Mouse (Mus musculus) midbrain, embryonic 13.5 days (tissue): ENCODE measurements around the gene Mrpl51. TPM values are rescaled to one million over a fixed set of nuclear protein-coding genes. Genes with fewer than 3 reads are reported as not detected.

Experiments used
- ATAC-seq: fragments of 200-750 bp; cut with Nextera tagmentation; 2 replicates; pipeline ENCODE4 v1.8.0; 2017; ENCODE audit warnings: mild to moderate bottlenecking, moderate TSS enrichment, moderate library complexity
- H3K27ac ChIP-seq: fragments of 300-500 bp; sonication (generic); 2 replicates; pipeline ENCODE4 v1.5.1; 2015; ENCODE audit warnings: inconsistent platforms, mild to moderate bottlenecking, moderate library complexity
- H3K27me3 ChIP-seq: fragments of 300-500 bp; sonication (generic); 2 replicates; pipeline ENCODE4 v1.6.1; 2015; ENCODE audit warnings: mild to moderate bottlenecking, inconsistent platforms
- H3K36me3 ChIP-seq: fragments of 300-500 bp; sonication (generic); 2 replicates; pipeline ENCODE4 v1.6.1; 2015; ENCODE audit warnings: mild to moderate bottlenecking, inconsistent platforms
- H3K4me1 ChIP-seq: fragments of 300-500 bp; sonication (generic); replicated peaks from 2 replicates; pipeline ENCODE4 v1.6.1; 2015; ENCODE audit warnings: inconsistent platforms
- H3K4me2 ChIP-seq: fragments of 300-500 bp; sonication (generic); replicated peaks from 2 replicates; pipeline ENCODE4 v1.6.1; 2015; ENCODE audit warnings: moderate library complexity, mild to moderate bottlenecking, inconsistent platforms
- H3K4me3 ChIP-seq: fragments of 300-500 bp; sonication (generic); replicated peaks from 2 replicates; pipeline ENCODE4 v1.5.1; 2015; ENCODE audit warnings: mild to moderate bottlenecking, inconsistent platforms
- H3K9ac ChIP-seq: fragments of 300-500 bp; sonication (generic); replicated peaks from 2 replicates; pipeline ENCODE4 v1.6.1; 2015; ENCODE audit warnings: mild to moderate bottlenecking, inconsistent platforms
- H3K9me3 ChIP-seq: fragments of 300-500 bp; sonication (generic); 2 replicates; pipeline ENCODE4 v1.6.1; 2016; ENCODE audit warnings: mild to moderate bottlenecking, inconsistent platforms
- WGBS: fragments of 180-500 bp; shearing (Covaris S2); methylation state at CpG from one replicate; pipeline ENCODE4 v1.1.7; 2015; 5-methylcytosine and 5-hydroxymethylcytosine counted together
- microRNA-seq: library from miRNA; unstranded; fragments of <30 nt; microRNA quantifications from one replicate; pipeline ENCODE4, GENCODE M21; 2016
- polyA plus RNA-seq: library from polyadenylated mRNA; unstranded; fragments of >200 nt; fragmentation: Nextera tagmentation; extraction: Ambion mirVana; gene quantifications from 2 replicates; pipeline ENCODE4 v1.2.1, GENCODE M21; 2015

Gene Mrpl51
- polyA plus RNA-seq, 1 experiment from 2014 or later, result 165 TPM

DNA sequence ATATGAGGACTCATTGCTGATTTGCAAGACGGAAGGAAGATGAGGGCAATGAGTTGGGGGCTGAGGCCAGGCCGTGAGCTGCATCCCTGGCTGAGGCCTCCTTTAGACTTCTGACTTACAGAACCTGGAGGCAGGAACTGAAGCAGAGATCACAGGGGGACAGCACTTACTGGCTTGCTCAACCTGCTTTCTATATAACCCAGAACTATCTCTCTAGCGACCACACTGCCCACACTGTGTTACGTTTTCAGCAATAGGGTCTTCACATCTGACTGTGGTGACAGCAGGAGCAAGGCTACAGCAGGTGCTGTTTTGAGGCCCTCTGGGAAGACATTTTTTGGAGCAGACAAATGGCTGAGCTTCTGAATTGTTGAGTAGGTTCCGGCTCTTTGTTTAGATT is 49.0 kb downstream of the Mrpl51 start:
- no peaks in the 10 kb centered on the region for H3K4me1 ChIP-seq
- WGBS, result 88% methylated on average over 5 of the region's 5 CpGs

DNA sequence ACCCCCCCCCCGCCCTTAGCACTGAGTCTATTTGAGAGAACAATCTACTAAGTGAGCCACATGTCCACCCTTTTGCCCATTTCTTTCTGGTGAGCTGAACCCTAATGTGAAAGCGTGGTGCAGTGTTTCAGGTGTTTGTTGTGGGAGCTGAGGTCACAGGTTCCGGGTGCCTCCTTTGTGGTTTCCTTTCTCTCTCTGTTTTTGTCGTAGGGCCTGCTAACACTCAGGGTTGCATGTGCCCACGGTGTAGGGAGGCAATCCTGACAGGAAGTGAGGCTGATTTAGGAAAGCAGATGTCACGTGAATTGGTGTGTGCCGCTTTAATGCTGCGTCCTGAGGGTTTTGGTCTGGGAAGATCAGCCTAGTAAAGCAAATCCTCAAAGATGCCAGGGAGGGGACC is 50.0 kb downstream of the Mrpl51 start:
- Histone ChIP-seq H3K27ac (no peak overlapping the region), H3K4me2 (no peak overlapping the region), H3K9ac (no peak overlapping the region), H3K36me3 (no peaks in the 10 kb centered on the region), H3K27me3 (no peaks in the 10 kb centered on the region), H3K4me1 (no peaks in the 10 kb centered on the region), H3K9me3 (no peaks in the 10 kb centered on the region), H3K4me3 (no peak overlapping the region)
- 84% methylated on average over 8 of the region's 8 CpGs for WGBS
- no peak for ATAC-seq

More for the DNA sequence above, 49.0 kb downstream of the Mrpl51 start:
- Histone ChIP-seq H3K27ac (no peak overlapping the region), H3K9ac (no peak overlapping the region), H3K27me3 (no peaks in the 10 kb centered on the region), H3K4me2 (no peak overlapping the region), H3K36me3 (no peaks in the 10 kb centered on the region), H3K4me3 (no peak overlapping the region), H3K9me3 (no peaks in the 10 kb centered on the region)
- no peak for ATAC-seq

DNA sequence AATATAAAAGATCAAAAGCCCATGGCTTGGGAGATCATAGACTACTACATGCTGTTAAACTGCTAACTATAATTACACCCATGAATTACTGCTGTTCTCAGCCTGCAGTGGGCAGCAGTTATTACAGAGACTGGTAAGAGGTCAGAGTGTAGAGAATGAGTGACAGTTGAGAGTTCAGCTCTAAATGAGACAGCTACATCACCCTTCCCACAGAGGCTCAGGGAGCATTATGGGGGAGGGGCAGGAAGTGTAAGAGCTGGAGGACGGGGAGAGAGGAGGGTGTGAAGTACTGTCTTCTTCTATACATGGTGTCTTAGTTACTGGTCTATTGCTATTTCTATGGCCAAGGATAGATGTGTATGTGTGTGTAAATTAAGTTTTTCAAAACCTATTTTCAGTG is 53.0 kb downstream of the Mrpl51 start:
- Histone ChIP-seq H3K9ac (no peak overlapping the region), H3K4me3 (no peak overlapping the region), H3K4me1 (no peaks in the 10 kb centered on the region), H3K36me3 (no peaks in the 10 kb centered on the region), H3K27ac (no peak overlapping the region), H3K27me3 (no peaks in the 10 kb centered on the region), H3K9me3 (no peaks in the 10 kb centered on the region), H3K4me2 (no peak overlapping the region)
- no peak for ATAC-seq
- 42% methylated on average over 1 of the region's 1 CpGs for WGBS

Small RNAs within 50 kb of the gene (microRNA-seq; reads per million reads assigned to microRNA genes)
- gene Mir3098, result 1.2 reads per million
- gene Mir8113, result not detected

Other genes with a start within 250 kb of the Mrpl51 start
- gene Cops7a, start 226.3 kb upstream of the Mrpl51 start, polyA plus RNA-seq, result 89.9 and 95.2 TPM in 2 replicates
- 25.6 and 27.4 TPM in 2 replicates for gene Pianp, start 195.1 kb upstream of the Mrpl51 start, polyA plus RNA-seq
- 18.8 and 23.1 TPM in 2 replicates for gene Zfp384, start 182.7 kb upstream of the Mrpl51 start, polyA plus RNA-seq
- 195 and 201 TPM in 2 replicates for gene Ing4, start 152.0 kb upstream of the Mrpl51 start, polyA plus RNA-seq
- 15.8 and 19.7 TPM in 2 replicates for gene Acrbp, start 142.1 kb upstream of the Mrpl51 start, polyA plus RNA-seq
- gene Lpar5, start 123.9 kb upstream of the Mrpl51 start, polyA plus RNA-seq, result 0.34 and 0.37 TPM in 2 replicates
- gene Chd4, start 95.8 kb upstream of the Mrpl51 start, polyA plus RNA-seq, result 133 and 138 TPM in 2 replicates
- 43.2 and 45.9 TPM in 2 replicates for gene Nop2, start 59.9 kb upstream of the Mrpl51 start, polyA plus RNA-seq
- 14.9 and 19.3 TPM in 2 replicates for gene Iffo1, start 46.6 kb upstream of the Mrpl51 start, polyA plus RNA-seq
- 1,484 and 1,546 TPM in 2 replicates for gene Gapdh, start 25.3 kb upstream of the Mrpl51 start, polyA plus RNA-seq
- 101 and 103 TPM in 2 replicates for gene Ncapd2, start 100 bp upstream of the Mrpl51 start, polyA plus RNA-seq
- 7.7 and 8.8 TPM in 2 replicates for gene Vamp1, start 23.8 kb downstream of the Mrpl51 start, polyA plus RNA-seq
- gene Tapbpl, start 40.1 kb downstream of the Mrpl51 start, polyA plus RNA-seq, result 3.2 and 3.7 TPM in 2 replicates
- gene Cd27, start 45.2 kb downstream of the Mrpl51 start, polyA plus RNA-seq, result 2.2 and 2.5 TPM in 2 replicates
- gene Tuba3a, start 94.2 kb downstream of the Mrpl51 start, polyA plus RNA-seq, result 0.11 TPM in 1 of 2 replicates, not detected in the other
- 11.3 and 13.3 TPM in 2 replicates for gene Ltbr, start 122.1 kb downstream of the Mrpl51 start, polyA plus RNA-seq
- gene Scnn1a, start 128.9 kb downstream of the Mrpl51 start, polyA plus RNA-seq, result 0.39 and 0.46 TPM in 2 replicates
- gene Tnfrsf1a, start 157.6 kb downstream of the Mrpl51 start, polyA plus RNA-seq, result 10.2 and 12.1 TPM in 2 replicates
- gene Plekhg6, start 189.0 kb downstream of the Mrpl51 start, polyA plus RNA-seq, result 0.08 and 0.23 TPM in 2 replicates